Mouse (Mus musculus) hindbrain, embryonic 14.5 days (tissue): ENCODE data around the gene Lrfn1. TPM values are rescaled to one million over a fixed set of nuclear protein-coding genes. Genes with fewer than 3 reads are reported as not detected.

Experiments
- ATAC-seq: fragments of 200-750 bp; cut with Nextera tagmentation; 2 replicates; pipeline ENCODE4 v1.8.0; 2017; ENCODE audit warnings: moderate number of reproducible peaks, mild to moderate bottlenecking, moderate TSS enrichment, moderate library complexity; ENCODE audit not compliant: low FRiP score
- DNase-seq: peaks from one replicate; pipeline ENCODE4 v3.0.0-alpha.2; 2015; ENCODE audit warnings: low spot score
- H3K27ac ChIP-seq: fragments of 300-500 bp; sonication (generic); 2 replicates; pipeline ENCODE4 v1.5.1; 2014; ENCODE audit warnings: mild to moderate bottlenecking, moderate library complexity
- H3K27me3 ChIP-seq: fragments of 300-500 bp; sonication (generic); 2 replicates; pipeline ENCODE4 v1.6.1; 2014; ENCODE audit warnings: mild to moderate bottlenecking, low read length, mixed read lengths; ENCODE audit not compliant: control insufficient read depth, insufficient read depth
- H3K36me3 ChIP-seq: fragments of 300-500 bp; sonication (generic); replicated peaks from 2 replicates; pipeline ENCODE4 v1.6.1; 2014; ENCODE audit not compliant: control insufficient read depth, insufficient read depth
- H3K4me1 ChIP-seq: fragments of 300-500 bp; sonication (generic); replicated peaks from 2 replicates; pipeline ENCODE4 v1.6.1; 2014; ENCODE audit warnings: antibody characterized with exemption, low read length, mixed read lengths; ENCODE audit not compliant: control insufficient read depth, insufficient read depth
- H3K4me2 ChIP-seq: fragments of 300-500 bp; sonication (generic); replicated peaks from 2 replicates; pipeline ENCODE4 v1.6.1; 2014; ENCODE audit warnings: mild to moderate bottlenecking, moderate library complexity
- H3K4me3 ChIP-seq: fragments of 300-500 bp; sonication (generic); replicated peaks from 2 replicates; pipeline ENCODE4 v1.5.1; 2014; ENCODE audit warnings: mild to moderate bottlenecking, low read length
- H3K9ac ChIP-seq: fragments of 300-500 bp; sonication (generic); 2 replicates; pipeline ENCODE4 v1.6.1; 2014
- H3K9me3 ChIP-seq: fragments of 300-500 bp; sonication (generic); 2 replicates; pipeline ENCODE4 v1.6.1; 2016; ENCODE audit warnings: low read length; ENCODE audit not compliant: control insufficient read depth
- WGBS: fragments of 180-500 bp; shearing (Covaris S2); extraction: QIAGEN DNeasy Blood & Tissue Kit; methylation state at CpG from one replicate; pipeline ENCODE4 v1.1.7; 2014; 5-methylcytosine and 5-hydroxymethylcytosine counted together
- polyA plus RNA-seq: library from polyadenylated mRNA; unstranded; fragments of >200 nt; fragmentation: Nextera tagmentation; extraction: Ambion mirVana; gene quantifications from 2 replicates; pipeline ENCODE4 v1.2.1, GENCODE M21; 2014

Gene Lrfn1
- polyA plus RNA-seq, 1 experiment from 2014 or later = 25.5 TPM

GRCm38 (mm10) chr7:28432252-28432651 lies 19.5 kb upstream of the Lrfn1 start:
- WGBS = 96% methylated on average over 2 of the region's 2 CpGs
- DNase-seq (no peak), ATAC-seq (no peak)
- no peak overlapping the region for H3K27ac ChIP-seq
- no peak overlapping the region for H3K4me2 ChIP-seq
- H3K9me3 ChIP-seq = no peaks in the 10 kb centered on the region
- no peak overlapping the region for H3K4me3 ChIP-seq
- H3K9ac ChIP-seq = no peak overlapping the region
- peaks cover 26% of the 10 kb centered on the region for H3K36me3 ChIP-seq
- peaks cover 38% of the 10 kb centered on the region for H3K4me1 ChIP-seq
- no peaks in the 10 kb centered on the region for H3K27me3 ChIP-seq

GRCm38 (mm10) chr7:28435660-28436259 lies 16.0 kb upstream of the Lrfn1 start:
- DNase-seq (no peak), ATAC-seq (peak; percentile 39)
- Histone ChIP-seq H3K4me1 (peaks cover 38% of the 10 kb centered on the region), H3K9me3 (no peaks in the 10 kb centered on the region), H3K36me3 (peaks cover 25% of the 10 kb centered on the region), H3K27me3 (no peaks in the 10 kb centered on the region), H3K4me2 (peak overlapping the region; percentile 87), H3K27ac (peak overlapping the region; percentile 75), H3K9ac (peak overlapping the region; percentile 98), H3K4me3 (peak overlapping the region; percentile 93)
- under 1% methylated on average over 36 of the region's 70 CpGs for WGBS

- peaks cover 38% of the 10 kb centered on the region for H3K4me1 ChIP-seq
- H3K27ac ChIP-seq = peak overlapping the region; percentile 82
- peak overlapping the region; percentile 93 for H3K4me3 ChIP-seq
- H3K36me3 ChIP-seq = peaks cover 18% of the 10 kb centered on the region
- H3K4me2 ChIP-seq = peak overlapping the region; percentile 87
- peak; percentile 98 for DNase-seq
- peak overlapping the region; percentile 98 for H3K9ac ChIP-seq
- H3K9me3 ChIP-seq = no peaks in the 10 kb centered on the region
- ATAC-seq = peak; percentile 99
- WGBS = under 1% methylated on average over 57 of the region's 64 CpGs
- H3K27me3 ChIP-seq = no peaks in the 10 kb centered on the region
These were observed 15.4 kb upstream of the Lrfn1 start for GRCm38 (mm10) chr7:28436271-28436904.

DNA sequence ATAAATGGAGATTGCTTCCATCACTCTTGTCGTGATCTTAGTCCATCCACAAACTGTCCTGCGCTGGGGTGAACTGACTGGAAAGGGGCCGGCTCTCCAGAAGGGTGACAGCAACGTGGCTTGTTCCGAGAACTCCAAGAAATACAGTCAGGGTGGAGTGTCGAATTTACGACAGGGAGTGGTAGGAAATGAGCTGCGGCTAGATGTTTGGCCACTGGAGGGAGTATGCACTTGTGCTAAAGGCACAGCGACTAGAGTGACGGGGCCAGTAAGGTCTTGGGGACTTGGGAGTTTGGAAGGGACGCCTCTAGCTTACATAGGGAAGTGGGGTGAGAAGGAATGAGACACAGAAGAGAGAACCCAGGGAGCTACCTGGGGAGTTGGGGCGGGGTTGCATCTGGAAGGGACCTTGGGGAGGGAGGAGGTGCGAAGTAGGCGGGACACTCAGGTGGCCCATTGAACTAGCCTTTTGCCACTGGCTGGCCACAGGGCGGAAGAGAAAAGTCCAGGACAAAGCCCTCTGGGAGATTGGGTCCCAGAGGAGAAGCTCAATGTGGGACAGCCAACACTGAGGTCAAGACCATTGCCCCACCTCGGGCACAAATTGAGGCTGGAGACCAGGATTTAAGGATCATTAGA lies 14.7 kb upstream of the Lrfn1 start, which contains the start of gene Gmfg:
Gene Gmfg, plus strand, starts transcription at position 516 of the 639 bp plus-strand sequence.
- DNase-seq (peak; percentile 84), ATAC-seq (peak; percentile 31)
- Histone ChIP-seq H3K27me3 (no peaks in the 10 kb centered on the region), H3K4me3 (peak within 1 kb of the TSS; percentile 93), H3K27ac (peak within 1 kb of the TSS; percentile 82), H3K9me3 (no peaks in the 10 kb centered on the region), H3K9ac (peak within 1 kb of the TSS; percentile 72), H3K4me1 (peaks cover 35% of the 10 kb centered on the region), H3K36me3 (peaks cover 17% of the 10 kb centered on the region), H3K4me2 (peak within 1 kb of the TSS; percentile 67)
- WGBS = 3% methylated on average over 16 of the region's 16 CpGs

GRCm38 (mm10) chr7:28437964-28438363 lies 13.8 kb upstream of the Lrfn1 start:
- Histone ChIP-seq H3K27me3 (no peaks in the 10 kb centered on the region), H3K4me3 (no peak overlapping the region), H3K4me2 (no peak overlapping the region), H3K27ac (no peak overlapping the region), H3K9ac (no peak overlapping the region), H3K36me3 (peaks cover 10% of the 10 kb centered on the region; the same call in 1 of the 2 replicates), H3K9me3 (no peaks in the 10 kb centered on the region), H3K4me1 (peaks cover 26% of the 10 kb centered on the region)
- DNase-seq (no peak), ATAC-seq (no peak)

DNA sequence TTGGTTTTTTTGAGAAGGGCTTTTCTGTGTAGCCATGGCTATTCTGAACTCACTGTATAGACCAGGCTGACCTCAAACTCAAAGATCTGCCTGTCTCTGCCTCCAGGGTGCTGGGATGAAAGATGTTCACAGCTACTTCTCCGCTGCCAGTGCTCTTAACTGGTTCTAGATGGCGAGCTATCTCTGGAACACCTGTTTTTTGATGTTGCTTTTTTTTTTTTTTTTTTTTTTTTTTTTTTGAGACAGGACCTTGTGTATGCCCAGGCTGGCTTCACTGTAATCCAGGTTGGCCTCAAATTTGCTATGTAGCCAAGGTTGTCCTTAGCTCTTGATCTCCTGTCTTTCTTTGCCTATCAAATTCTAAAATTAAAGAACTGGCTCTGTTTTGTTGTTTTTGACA lies 13.0 kb upstream of the Lrfn1 start:
- Histone ChIP-seq H3K27me3 (no peaks in the 10 kb centered on the region), H3K27ac (no peak overlapping the region), H3K9me3 (no peaks in the 10 kb centered on the region), H3K4me2 (no peak overlapping the region), H3K4me3 (no peak overlapping the region), H3K9ac (no peak overlapping the region), H3K4me1 (peaks cover 18% of the 10 kb centered on the region), H3K36me3 (peaks cover 1% of the 10 kb centered on the region; the same call in 1 of the 2 replicates)
- ATAC-seq = no peak
- no peak for DNase-seq
- 95% methylated on average over 2 of the region's 2 CpGs for WGBS

GRCm38 (mm10) chr7:28440739-28441138 lies 11.0 kb upstream of the Lrfn1 start:
- Histone ChIP-seq H3K9ac (no peak overlapping the region), H3K27me3 (peaks cover 2% of the 10 kb centered on the region; the same call in 1 of the 2 replicates), H3K27ac (no peak overlapping the region), H3K9me3 (no peaks in the 10 kb centered on the region), H3K4me2 (no peak overlapping the region), H3K36me3 (no peaks in the 10 kb centered on the region), H3K4me3 (no peak overlapping the region), H3K4me1 (no peaks in the 10 kb centered on the region)
- 50% methylated on average over 2 of the region's 2 CpGs for WGBS
- ATAC-seq = no peak
- no peak for DNase-seq

DNA sequence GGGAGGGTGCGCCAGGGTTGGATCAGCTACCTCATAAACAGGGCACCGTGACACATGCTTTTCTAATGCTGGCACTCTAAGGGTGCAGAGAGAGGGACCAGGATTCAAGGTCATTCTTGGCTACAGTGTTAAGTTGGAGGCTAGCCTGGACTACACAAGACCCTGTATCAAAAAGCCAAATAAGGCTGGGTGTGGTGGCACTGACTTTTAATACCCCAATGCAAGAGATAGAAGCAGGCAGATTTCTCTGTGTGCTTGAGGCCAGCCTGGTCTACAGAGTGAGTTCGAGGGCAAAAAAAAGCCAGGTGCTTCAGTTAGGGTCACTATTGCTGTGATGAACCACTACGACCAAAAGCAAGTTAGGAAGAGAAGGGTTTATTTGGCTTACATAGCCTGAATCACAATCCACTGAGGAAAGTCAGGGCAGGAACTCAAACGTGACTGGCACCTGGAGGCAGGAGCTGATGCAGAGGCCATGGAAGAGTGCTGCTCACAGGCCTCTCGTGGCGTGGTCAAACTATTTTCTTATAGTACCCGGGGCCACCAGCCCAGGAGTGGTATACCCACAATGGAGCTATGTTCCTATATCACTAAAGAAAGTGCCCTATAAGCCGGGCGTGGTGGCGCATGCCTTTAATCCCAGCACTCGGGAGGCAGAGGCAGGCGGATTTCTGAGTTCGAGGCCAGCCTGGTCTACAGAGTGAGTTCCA lies 9.8 kb upstream of the Lrfn1 start:
- WGBS = 93% methylated on average over 13 of the region's 14 CpGs
- peaks cover 4% of the 10 kb centered on the region; the same call in 1 of the 2 replicates for H3K27me3 ChIP-seq
- no peak overlapping the region for H3K4me3 ChIP-seq
- H3K9me3 ChIP-seq = no peaks in the 10 kb centered on the region
- H3K36me3 ChIP-seq = no peaks in the 10 kb centered on the region
- H3K4me1 ChIP-seq = no peaks in the 10 kb centered on the region
- ATAC-seq (no peak), DNase-seq (no peak)
- no peak overlapping the region for H3K4me2 ChIP-seq
- no peak overlapping the region for H3K27ac ChIP-seq
- H3K9ac ChIP-seq = no peak overlapping the region

- Histone ChIP-seq H3K36me3 (no peaks in the 10 kb centered on the region), H3K27ac (no peak overlapping the region), H3K4me2 (no peak overlapping the region), H3K9ac (no peak overlapping the region), H3K4me1 (0 out of 2 replicates have a peak, but pooled peaks cover 2% of the 10 kb centered on the region), H3K27me3 (peaks cover 4% of the 10 kb centered on the region; the same call in 1 of the 2 replicates), H3K9me3 (no peaks in the 10 kb centered on the region), H3K4me3 (no peak overlapping the region)
- ATAC-seq (no peak), DNase-seq (no peak)
- 51% methylated on average over 4 of the region's 4 CpGs for WGBS
These were observed 9.1 kb upstream of the Lrfn1 start for GRCm38 (mm10) chr7:28442688-28443087.
